Mouse (Mus musculus) bone marrow macrophage, adult 2 months (primary cell): ENCODE data around the gene Nrgn.

Experiments used
- CTCF ChIP-seq: IDR thresholded peaks from 2 replicates; pipeline ENCODE4 v1.5.1; 2012; ENCODE audit warnings: low read depth, mild to moderate bottlenecking, low read length, moderate library complexity
- POLR2A ChIP-seq: IDR thresholded peaks from 2 replicates; pipeline ENCODE4 v1.6.1; 2012; ENCODE audit warnings: mild to moderate bottlenecking, low read depth, low read length, borderline replicate concordance

DNA sequence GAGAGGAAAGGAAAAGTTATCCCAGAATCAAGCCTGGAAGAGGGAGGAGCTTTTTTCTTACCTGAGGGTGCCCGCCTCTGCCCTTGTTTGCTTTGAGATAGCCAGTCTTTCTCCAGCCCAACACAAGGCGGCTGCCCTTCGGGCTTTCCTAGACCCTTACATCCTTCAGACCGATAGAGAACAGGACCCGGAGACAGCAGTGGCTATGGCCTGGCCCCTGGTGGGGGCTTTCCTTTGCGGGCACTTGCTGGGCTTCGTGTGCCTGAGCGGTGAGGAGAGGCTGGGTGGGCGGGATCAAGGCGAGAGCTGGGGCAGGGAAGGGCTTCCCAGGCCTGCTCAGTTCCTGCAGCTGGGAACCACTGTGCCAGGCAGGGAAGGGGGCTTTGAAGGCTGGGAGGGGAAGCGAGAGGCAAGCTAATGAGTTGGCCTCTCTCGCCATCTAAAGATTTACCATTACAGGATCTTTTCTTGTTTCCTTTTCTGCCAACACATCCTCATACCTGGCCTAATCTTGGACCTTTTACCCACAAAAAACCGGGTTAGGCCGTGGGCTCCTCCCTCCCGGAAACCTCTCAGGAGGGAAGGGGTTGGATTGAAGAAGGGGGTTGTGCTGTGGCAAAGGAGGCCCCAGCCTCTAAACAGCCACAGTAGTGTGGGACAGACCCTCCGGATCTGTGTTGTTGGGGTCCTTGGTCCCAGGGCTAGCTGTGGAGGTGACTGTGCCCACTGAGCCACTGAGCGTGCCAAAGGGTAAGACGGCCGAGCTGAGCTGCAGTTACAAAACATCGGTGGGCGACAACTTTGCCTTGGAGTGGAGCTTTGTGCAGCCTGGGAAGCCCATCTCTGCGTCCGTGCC, 13.3 kb downstream of the Nrgn start, which contains the start of gene Vsig2:
- TF ChIP-seq CTCF (no peak), POLR2A (no peak)
